Mouse (Mus musculus) forebrain, embryonic 15.5 days (tissue): ENCODE data around the gene Fbxl7. TPM values are rescaled to one million over a fixed set of nuclear protein-coding genes. Genes with fewer than 3 reads are reported as not detected.

Experiments
- ATAC-seq: fragments of 200-750 bp; cut with Nextera tagmentation; replicated peaks from 2 replicates; pipeline ENCODE4 v1.8.0; 2017; ENCODE audit warnings: mild to moderate bottlenecking, moderate TSS enrichment, moderate library complexity
- H3K27ac ChIP-seq: fragments of 300-500 bp; sonication (generic); replicated peaks from 2 replicates; pipeline ENCODE4 v1.5.1; 2015; ENCODE audit warnings: mild to moderate bottlenecking, inconsistent platforms
- H3K27me3 ChIP-seq: fragments of 300-500 bp; sonication (generic); 2 replicates; pipeline ENCODE4 v1.6.1; 2015; ENCODE audit warnings: inconsistent platforms
- H3K36me3 ChIP-seq: fragments of 300-500 bp; sonication (generic); 2 replicates; pipeline ENCODE4 v1.6.1; 2015; ENCODE audit warnings: mild to moderate bottlenecking, inconsistent platforms
- H3K4me1 ChIP-seq: fragments of 300-500 bp; sonication (generic); 2 replicates; pipeline ENCODE4 v1.6.1; 2015; ENCODE audit warnings: inconsistent platforms
- H3K4me2 ChIP-seq: fragments of 300-500 bp; sonication (generic); replicated peaks from 2 replicates; pipeline ENCODE4 v1.6.1; 2015; ENCODE audit warnings: mild to moderate bottlenecking, inconsistent platforms
- H3K4me3 ChIP-seq: fragments of 300-500 bp; sonication (generic); 2 replicates; pipeline ENCODE4 v1.5.1; 2015; ENCODE audit warnings: mild to moderate bottlenecking, inconsistent platforms
- H3K9ac ChIP-seq: fragments of 300-500 bp; sonication (generic); replicated peaks from 2 replicates; pipeline ENCODE4 v1.6.1; 2015; ENCODE audit warnings: mild to moderate bottlenecking, inconsistent platforms
- H3K9me3 ChIP-seq: fragments of 300-500 bp; sonication (generic); 2 replicates; pipeline ENCODE4 v1.6.1; 2016; ENCODE audit warnings: inconsistent platforms
- WGBS: fragments of 180-500 bp; shearing (Covaris S2); methylation state at CpG from one replicate; pipeline ENCODE4 v1.1.7; 2015; ENCODE audit warnings: mixed read lengths; 5-methylcytosine and 5-hydroxymethylcytosine counted together
- polyA plus RNA-seq: library from polyadenylated mRNA; unstranded; fragments of >200 nt; fragmentation: Nextera tagmentation; extraction: Ambion mirVana; gene quantifications from 2 replicates; pipeline ENCODE4 v1.2.1, GENCODE M21; 2015

Gene Fbxl7
- 5.8 TPM in 2 replicates for polyA plus RNA-seq

DNA sequence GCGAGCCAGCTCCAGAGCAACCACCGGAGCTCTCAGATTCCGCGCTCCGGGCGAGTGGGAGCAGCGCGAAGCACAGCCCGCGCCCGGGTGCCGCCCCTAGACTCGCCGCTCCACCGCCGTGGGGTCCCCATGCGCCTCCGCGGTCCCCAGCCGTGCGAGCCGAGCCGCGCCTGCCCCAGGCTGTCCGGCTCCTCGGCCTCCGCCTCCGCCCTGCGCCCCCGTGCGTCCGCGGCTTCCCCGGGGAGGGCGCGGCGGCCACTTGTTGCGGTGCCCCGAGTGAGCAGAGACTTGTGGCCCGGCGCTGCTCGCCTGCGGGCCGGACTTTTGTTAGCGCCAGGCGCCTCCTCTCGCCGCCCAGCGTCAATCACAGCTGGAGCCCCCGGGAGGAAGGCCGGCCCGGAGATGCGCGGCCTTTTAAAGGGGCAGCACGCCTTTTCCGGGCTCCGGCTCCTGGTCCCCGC is at the start of gene Fbxl7:
Gene Fbxl7, minus strand, starts transcription at position 330 of the 461 bp plus-strand sequence.
- peak; percentile 94 for ATAC-seq
- peak within 1 kb of the TSS; percentile 96 for H3K4me2 ChIP-seq
- H3K36me3 ChIP-seq = no peaks in the 10 kb centered on the region
- peak within 1 kb of the TSS; percentile 73 for H3K27ac ChIP-seq
- 1% methylated on average over 56 of the region's 58 CpGs for WGBS
- H3K4me1 ChIP-seq = peaks cover 18% of the 10 kb centered on the region
- no peaks in the 10 kb centered on the region for H3K9me3 ChIP-seq
- H3K9ac ChIP-seq = peak within 1 kb of the TSS; percentile 64
- H3K4me3 ChIP-seq = peak within 1 kb of the TSS; percentile 82
- no peaks in the 10 kb centered on the region; the same call in 1 of the 2 replicates for H3K27me3 ChIP-seq

DNA sequence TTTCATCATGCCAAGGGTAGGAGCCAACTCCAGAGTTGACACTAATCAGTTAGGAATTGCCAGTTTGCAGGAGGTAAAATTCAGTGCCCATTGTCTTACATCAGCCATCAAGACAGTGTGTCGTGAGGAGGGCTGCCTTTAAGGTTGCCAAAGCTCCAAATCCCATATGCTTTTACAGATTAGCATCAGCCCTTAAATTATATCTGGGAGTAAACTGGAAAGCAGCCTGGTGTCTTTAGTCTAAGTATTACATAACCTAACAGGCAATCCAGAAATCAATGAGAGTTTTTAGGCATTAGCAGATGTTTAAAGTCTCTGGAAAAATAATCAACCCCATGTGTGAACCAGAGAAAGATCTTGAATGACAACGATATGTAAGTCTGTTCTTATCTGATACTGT is 26.6 kb upstream of the Fbxl7 start:
- 74% methylated on average over 2 of the region's 2 CpGs for WGBS
- Histone ChIP-seq H3K27ac (no peak overlapping the region), H3K36me3 (no peaks in the 10 kb centered on the region), H3K4me3 (no peak overlapping the region), H3K4me2 (no peak overlapping the region), H3K4me1 (no peaks in the 10 kb centered on the region), H3K9me3 (no peaks in the 10 kb centered on the region), H3K27me3 (no peaks in the 10 kb centered on the region), H3K9ac (no peak overlapping the region)
- no peak for ATAC-seq

DNA sequence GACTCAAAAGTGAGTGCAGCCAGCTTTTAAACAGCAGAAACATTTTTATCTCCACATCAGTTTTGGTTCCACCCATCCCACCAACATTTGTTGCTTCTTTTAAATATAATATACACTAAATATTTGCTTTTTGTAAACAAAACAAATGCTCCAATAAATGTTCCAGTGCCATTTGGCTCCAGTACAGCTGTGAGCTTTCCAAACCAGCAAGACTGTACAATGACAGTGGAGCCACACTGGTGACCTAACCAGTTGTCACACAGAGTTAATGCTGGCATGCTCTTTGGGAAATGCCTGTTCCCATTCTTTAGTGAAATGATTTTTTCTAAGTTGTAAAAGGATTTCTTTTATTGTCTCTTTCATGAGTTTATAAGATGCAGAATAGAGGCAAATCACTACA is 18.0 kb upstream of the Fbxl7 start:
- Histone ChIP-seq H3K4me1 (no peaks in the 10 kb centered on the region), H3K4me3 (no peak overlapping the region), H3K4me2 (no peak overlapping the region), H3K36me3 (no peaks in the 10 kb centered on the region), H3K9me3 (no peaks in the 10 kb centered on the region), H3K9ac (no peak overlapping the region), H3K27ac (no peak overlapping the region), H3K27me3 (no peaks in the 10 kb centered on the region)
- no peak for ATAC-seq

GRCm38 (mm10) chr15:26895761-26896160 is 381 bp upstream of the Fbxl7 start:
- Histone ChIP-seq H3K36me3 (no peaks in the 10 kb centered on the region), H3K4me1 (peaks cover 18% of the 10 kb centered on the region), H3K4me3 (peak overlapping the region; percentile 82), H3K27ac (no peak overlapping the region), H3K4me2 (peak overlapping the region; percentile 96), H3K9ac (peak overlapping the region; percentile 64), H3K9me3 (no peaks in the 10 kb centered on the region), H3K27me3 (no peaks in the 10 kb centered on the region; the same call in 1 of the 2 replicates)
- ATAC-seq = peak; percentile 27
- WGBS = 0% methylated on average over 14 of the region's 14 CpGs

- under 1% methylated on average over 25 of the region's 28 CpGs for WGBS
- ATAC-seq = peak; percentile 89
- H3K4me3 ChIP-seq = peak overlapping the region; percentile 82
Measured at GRCm38 (mm10) chr15:26894801-26895229, 565 bp downstream of the Fbxl7 start.

DNA sequence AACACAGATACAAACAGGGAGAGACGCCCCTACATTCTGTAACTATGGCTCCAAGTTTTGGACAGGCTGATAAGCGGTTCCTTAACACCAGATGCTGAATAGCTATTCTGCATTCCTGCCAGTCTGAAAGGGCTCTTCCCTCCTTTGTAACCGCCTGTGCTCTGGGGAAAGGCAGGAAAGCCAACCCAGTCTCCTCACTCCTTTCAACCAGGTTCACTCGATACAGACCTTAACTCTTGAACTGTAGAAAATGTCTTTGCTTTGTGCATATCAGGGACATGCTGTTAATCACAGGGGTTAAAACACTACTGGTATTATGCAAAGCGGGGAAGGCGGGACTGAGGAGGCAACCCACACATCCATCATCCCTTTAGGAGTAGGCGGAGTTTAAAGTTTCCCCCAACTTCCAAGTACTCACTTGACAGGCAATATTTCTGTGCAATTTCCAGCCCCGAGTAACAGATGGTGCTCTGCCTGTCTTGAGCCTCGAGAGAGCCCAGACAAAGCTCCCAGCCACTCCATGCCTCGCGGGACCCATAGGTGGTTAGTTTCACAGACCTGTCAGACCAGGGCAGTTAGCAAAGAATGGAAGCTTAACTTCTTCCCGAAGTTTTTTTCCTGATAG is 1.2 kb downstream of the Fbxl7 start:
- Histone ChIP-seq H3K36me3 (no peaks in the 10 kb centered on the region), H3K4me1 (peaks cover 18% of the 10 kb centered on the region), H3K4me2 (peak overlapping the region; percentile 96), H3K9me3 (no peaks in the 10 kb centered on the region), H3K27ac (no peak overlapping the region), H3K4me3 (peak overlapping the region; percentile 82), H3K9ac (no peak overlapping the region), H3K27me3 (no peaks in the 10 kb centered on the region; the same call in 1 of the 2 replicates)
- peak; percentile 15; the same call in 1 of the 2 replicates for ATAC-seq
- 2% methylated on average over 12 of the region's 12 CpGs for WGBS

More at GRCm38 (mm10) chr15:26894801-26895229, 565 bp downstream of the Fbxl7 start:
- H3K9me3 ChIP-seq = no peaks in the 10 kb centered on the region
- no peaks in the 10 kb centered on the region; the same call in 1 of the 2 replicates for H3K27me3 ChIP-seq
- peak overlapping the region; percentile 64 for H3K9ac ChIP-seq
- no peaks in the 10 kb centered on the region for H3K36me3 ChIP-seq
- H3K27ac ChIP-seq = peak overlapping the region; percentile 73
- peak overlapping the region; percentile 96 for H3K4me2 ChIP-seq
- H3K4me1 ChIP-seq = peaks cover 18% of the 10 kb centered on the region

DNA sequence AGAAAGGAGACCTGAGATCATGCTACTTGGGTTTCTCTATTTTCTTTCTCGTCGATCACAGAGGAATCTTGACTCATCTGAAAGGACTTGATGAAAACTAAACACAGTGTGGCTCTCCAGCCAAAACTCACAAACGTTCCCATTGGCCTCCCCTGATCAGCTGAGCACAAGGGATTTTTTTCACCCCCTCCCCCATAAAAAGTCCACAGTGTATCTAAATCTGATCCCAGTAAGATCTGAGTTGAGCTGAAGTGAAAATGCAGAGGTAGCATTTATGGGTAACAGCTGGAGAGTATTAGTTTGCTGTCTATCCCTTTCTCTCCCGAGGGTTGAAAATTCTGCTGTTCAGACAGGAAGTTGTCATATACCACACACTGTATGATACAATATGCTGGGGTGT is 2.2 kb downstream of the Fbxl7 start:
- Histone ChIP-seq H3K4me1 (peaks cover 18% of the 10 kb centered on the region), H3K4me3 (no peak overlapping the region), H3K36me3 (no peaks in the 10 kb centered on the region), H3K4me2 (no peak overlapping the region), H3K9me3 (no peaks in the 10 kb centered on the region), H3K9ac (no peak overlapping the region), H3K27ac (no peak overlapping the region), H3K27me3 (no peaks in the 10 kb centered on the region; the same call in 1 of the 2 replicates)
- 48% methylated on average over 4 of the region's 4 CpGs for WGBS
- no peak for ATAC-seq

DNA sequence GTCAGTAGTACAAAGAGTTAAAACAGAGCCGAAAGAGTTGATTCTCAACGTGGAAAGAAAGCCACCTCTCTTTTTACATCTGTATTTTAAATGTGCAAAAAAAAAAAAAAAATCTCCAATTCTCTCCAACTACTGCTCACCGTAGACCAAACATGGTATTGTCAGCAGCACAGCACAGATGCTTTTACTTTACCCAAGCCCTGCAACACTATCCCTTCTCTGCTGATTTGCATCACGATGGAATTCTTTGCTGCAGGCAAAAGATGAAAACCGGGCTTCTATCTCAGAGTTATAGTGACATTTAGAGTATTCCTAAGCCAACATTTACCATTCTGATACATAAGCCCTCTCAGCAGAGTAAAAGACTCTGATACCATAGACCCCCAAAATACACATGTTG is 5.4 kb downstream of the Fbxl7 start:
- Histone ChIP-seq H3K4me1 (peaks cover 11% of the 10 kb centered on the region), H3K9ac (no peak overlapping the region), H3K9me3 (no peaks in the 10 kb centered on the region), H3K27ac (no peak overlapping the region), H3K36me3 (no peaks in the 10 kb centered on the region), H3K4me3 (no peak overlapping the region), H3K27me3 (no peaks in the 10 kb centered on the region), H3K4me2 (no peak overlapping the region)
- WGBS = 77% methylated on average over 5 of the region's 5 CpGs
- ATAC-seq = no peak

DNA sequence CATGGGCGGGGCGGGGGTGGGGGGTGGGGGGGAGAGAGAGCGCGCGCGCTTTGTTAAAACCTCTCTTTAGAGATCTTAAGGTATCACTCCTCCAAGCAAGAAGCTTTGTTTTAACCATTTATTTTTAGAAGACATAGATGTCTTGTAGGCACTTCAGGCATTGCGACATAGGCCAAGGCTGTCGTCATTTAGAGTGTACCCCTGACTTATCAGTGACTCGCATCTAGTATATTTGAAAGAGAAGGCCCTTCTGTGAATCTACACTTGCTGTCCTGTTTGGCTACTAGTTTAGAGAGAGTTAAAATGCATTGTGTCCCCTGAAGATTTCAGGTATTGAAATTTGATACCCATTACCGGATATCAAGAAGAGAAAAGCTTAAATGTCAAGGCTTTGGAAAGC is 7.2 kb downstream of the Fbxl7 start:
- WGBS = 79% methylated on average over 10 of the region's 10 CpGs
- no peak for ATAC-seq
- no peak overlapping the region for H3K9ac ChIP-seq

GRCm38 (mm10) chr15:26885979-26886378 is 9.4 kb downstream of the Fbxl7 start:
- Histone ChIP-seq H3K9me3 (no peaks in the 10 kb centered on the region), H3K36me3 (no peaks in the 10 kb centered on the region), H3K27me3 (no peaks in the 10 kb centered on the region), H3K27ac (no peak overlapping the region), H3K4me2 (no peak overlapping the region), H3K9ac (no peak overlapping the region), H3K4me1 (no peaks in the 10 kb centered on the region), H3K4me3 (no peak overlapping the region)
- no peak for ATAC-seq
- WGBS = 43% methylated on average over 2 of the region's 2 CpGs

More for the DNA sequence above, 7.2 kb downstream of the Fbxl7 start:
- H3K4me3 ChIP-seq = no peak overlapping the region
- H3K4me1 ChIP-seq = no peaks in the 10 kb centered on the region
- no peaks in the 10 kb centered on the region for H3K27me3 ChIP-seq
- no peak overlapping the region for H3K4me2 ChIP-seq
- no peaks in the 10 kb centered on the region for H3K9me3 ChIP-seq
- no peaks in the 10 kb centered on the region for H3K36me3 ChIP-seq
- no peak overlapping the region for H3K27ac ChIP-seq

GRCm38 (mm10) chr15:26880212-26880956 is 15.0 kb downstream of the Fbxl7 start:
- WGBS = 80% methylated on average over 8 of the region's 8 CpGs

GRCm38 (mm10) chr15:26875687-26876086 is 19.7 kb downstream of the Fbxl7 start:
- Histone ChIP-seq H3K36me3 (no peaks in the 10 kb centered on the region), H3K4me3 (no peak overlapping the region), H3K4me1 (peaks cover 10% of the 10 kb centered on the region), H3K27me3 (no peaks in the 10 kb centered on the region), H3K9me3 (no peaks in the 10 kb centered on the region), H3K9ac (no peak overlapping the region), H3K4me2 (no peak overlapping the region), H3K27ac (0 out of 2 replicates have a peak overlapping the region, but pooled peaks have one; percentile 32)
- 17% methylated on average over 4 of the region's 4 CpGs for WGBS
- ATAC-seq = peak; percentile 88

More at GRCm38 (mm10) chr15:26880212-26880956, 15.0 kb downstream of the Fbxl7 start:
- Histone ChIP-seq H3K4me2 (no peak overlapping the region), H3K9ac (no peak overlapping the region), H3K27me3 (no peaks in the 10 kb centered on the region), H3K4me3 (no peak overlapping the region), H3K4me1 (peaks cover 8% of the 10 kb centered on the region), H3K9me3 (no peaks in the 10 kb centered on the region), H3K36me3 (no peaks in the 10 kb centered on the region), H3K27ac (no peak overlapping the region)
- no peak for ATAC-seq
